Mouse (Mus musculus): Measurements from ENCODE around the gene Tmem179b.

GRCm38 (mm10) chr19:8723574-8724346 lies 50.5 kb downstream of the Tmem179b start:
- TF ChIP-seq GATA1 (IDR thresholded peaks at IDR 0.05; ENCODE audit: low read length) (no peak), TAL1 (IDR thresholded peaks at IDR 0.05; ENCODE audit: low read length) (no peak)

Data from erythroblast, embryonic 14.5 days (primary cell).